Mouse (Mus musculus) MEL (cell line): ENCODE data around the gene Rnf141.

Experiments used
- CTCF ChIP-seq, 3 experiments: IDR thresholded peaks in 2 of 3; conservative IDR thresholded peaks in 1 of 3; 2 replicates each; pipeline ENCODE4 v1.5.1; 2011 to 2012; ENCODE audit warnings: low read length in 3 of 3, low read depth in 2 of 3, mild to moderate bottlenecking in 2 of 3, improper control_type of control experiment in 1 of 3, inconsistent platforms in 1 of 3, mixed read lengths in 1 of 3, moderate library complexity in 1 of 3; ENCODE audit not compliant: control insufficient read depth in 1 of 3, insufficient read depth in 1 of 3, poor library complexity in 1 of 3, severe bottlenecking in 1 of 3
- GABPA ChIP-seq: IDR thresholded peaks from 2 replicates; pipeline ENCODE4 v1.6.1; 2012; ENCODE audit warnings: low read depth, mild to moderate bottlenecking, inconsistent platforms, low read length, improper control_type of control experiment, moderate library complexity
- GATA1 ChIP-seq: IDR thresholded peaks from 2 replicates; pipeline ENCODE4 v1.6.1; 2011; ENCODE audit warnings: low read depth, low read length, improper control_type of control experiment
- KAT2A ChIP-seq: conservative IDR thresholded peaks from 2 replicates; pipeline ENCODE4 v1.6.1; 2012; ENCODE audit warnings: low read depth, low read length, improper control_type of control experiment, inconsistent platforms
- MAX ChIP-seq: IDR thresholded peaks from 2 replicates; pipeline ENCODE4 v1.6.1; 2011; ENCODE audit warnings: low read length, improper control_type of control experiment
- MYB ChIP-seq: IDR thresholded peaks from 2 replicates; pipeline ENCODE4 v1.6.1; 2011; ENCODE audit warnings: mild to moderate bottlenecking, low read depth, low read length, improper control_type of control experiment
- NRF1 ChIP-seq: IDR thresholded peaks from 2 replicates; pipeline ENCODE4 v1.6.1; 2014; ENCODE audit warnings: low read depth, mild to moderate bottlenecking, inconsistent platforms, low read length, improper control_type of control experiment, moderate library complexity; ENCODE audit not compliant: poor library complexity, insufficient read depth, severe bottlenecking
- POLR2A ChIP-seq, 2 experiments: IDR thresholded peaks; 2 replicates each; pipeline ENCODE4 v1.6.1; 2011 to 2012; ENCODE audit warnings: low read length in 2 of 2, mild to moderate bottlenecking in 2 of 2, control low read depth in 1 of 2, improper control_type of control experiment in 1 of 2, low read depth in 1 of 2, moderate library complexity in 1 of 2; ENCODE audit not compliant: control insufficient read depth in 1 of 2, insufficient read depth in 1 of 2, poor library complexity in 1 of 2
- SMC3 ChIP-seq: IDR thresholded peaks from 2 replicates; pipeline ENCODE4 v1.6.1; 2011; ENCODE audit warnings: low read depth, low read length, improper control_type of control experiment
- TBP ChIP-seq: IDR thresholded peaks from 2 replicates; pipeline ENCODE4 v1.8.0; 2011; ENCODE audit warnings: low read depth, low read length, improper control_type of control experiment
- USF1 ChIP-seq: IDR thresholded peaks from 2 replicates; pipeline ENCODE4 v1.6.1; 2014; ENCODE audit warnings: low read depth, mild to moderate bottlenecking, inconsistent platforms, low read length, improper control_type of control experiment, moderate library complexity
- ZKSCAN1 ChIP-seq: IDR thresholded peaks from 2 replicates; pipeline ENCODE4 v1.6.1; 2012; ENCODE audit warnings: low read depth, mild to moderate bottlenecking, inconsistent platforms, low read length, improper control_type of control experiment, moderate library complexity
- ZMIZ1 ChIP-seq: IDR thresholded peaks from 2 replicates; pipeline ENCODE4 v1.6.1; 2012; ENCODE audit warnings: low read depth, mild to moderate bottlenecking, inconsistent platforms, low read length, improper control_type of control experiment, moderate library complexity
- ZNF384 ChIP-seq: IDR thresholded peaks from 2 replicates; pipeline ENCODE4 v1.6.1; 2012; ENCODE audit warnings: low read depth, mild to moderate bottlenecking, inconsistent platforms, low read length, improper control_type of control experiment

DNA sequence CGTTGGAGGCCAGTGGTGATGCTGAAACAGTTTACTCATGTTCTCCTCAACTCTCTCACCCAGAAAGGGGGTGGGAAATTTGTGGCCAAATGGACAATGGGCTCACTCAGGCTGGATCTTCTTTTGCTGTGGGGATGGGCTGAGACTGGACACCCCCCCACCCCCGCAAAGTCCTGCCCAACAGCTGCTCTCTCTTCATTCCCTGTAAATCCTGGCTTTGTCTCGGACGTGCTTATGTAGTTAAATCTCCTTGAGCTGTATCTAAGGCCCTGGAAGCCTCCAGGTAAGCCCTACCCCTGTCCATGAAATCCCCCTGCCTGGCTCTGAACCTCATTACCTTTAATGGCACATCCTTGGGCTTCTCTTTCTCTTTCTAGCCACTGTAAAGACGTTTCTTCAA is 24.6 kb upstream of the Rnf141 start:
- TF ChIP-seq USF1 (no peak), ZNF384 (no peak), MAX (no peak), CTCF (IDR thresholded peaks at IDR 0.05 in 2 of 3, conservative IDR thresholded peaks at IDR 0.05 in 1 of 3; ENCODE audit: control insufficient read depth in 1 of 3, insufficient read depth in 1 of 3, low read depth in 2 of 3, low read length in 3 of 3, poor library complexity in 1 of 3, severe bottlenecking in 1 of 3) (no peak), GABPA (no peak), ZKSCAN1 (no peak), KAT2A (no peak), ZMIZ1 (no peak), NRF1 (no peak), POLR2A (IDR thresholded peaks at IDR 0.05; ENCODE audit: control insufficient read depth in 1 of 2, insufficient read depth in 1 of 2, low read depth in 1 of 2, low read length in 2 of 2, poor library complexity in 1 of 2) (no peak), GATA1 (no peak), TBP (no peak), SMC3 (no peak), MYB (no peak)
